Comparison of ENCODE assay signal across 8 mouse cellular contexts in the genomic region with DNA sequence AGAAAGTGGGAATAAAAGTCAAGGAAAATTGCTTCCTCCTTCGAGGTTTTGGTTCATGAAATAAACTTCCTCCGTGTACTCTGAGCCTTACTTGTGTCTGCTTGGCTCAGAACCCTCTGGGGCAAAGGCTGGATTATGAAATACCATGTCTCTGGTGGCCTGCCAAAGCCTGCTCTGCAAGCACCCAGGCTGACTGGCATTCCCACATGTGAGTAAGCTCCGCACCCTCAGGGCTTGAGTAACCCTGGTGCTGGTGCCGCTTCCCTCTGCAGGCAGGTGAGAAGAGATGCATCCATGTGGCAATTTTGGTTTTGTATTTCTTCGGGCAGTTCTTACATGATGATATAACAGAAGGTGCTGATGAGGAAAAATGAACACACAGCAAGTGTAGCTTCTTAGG.
DNase-seq lines count a peak whose midpoint lies in the region; ATAC-seq lines count a peak whose summit lies in the region.
"Had no signal": no experiment of that assay in that cellular context is flagged by ENCODE, and none has a peak within 500 bp of the region (broad histone marks: within the 10 kb centered on the region; RNA-seq: fewer than 3 reads in every experiment).

No protein-coding gene starts in this region.

- no peak for ATAC-seq in erythroblast, adult 5-6 weeks (replicated peaks; ENCODE audit: low FRiP score, poor library complexity, severe bottlenecking)

- DNase-seq in Muller cell, postnatal 12 days (ENCODE audit: inconsistent ontology term), result peak; percentile 66
- peak; percentile 91 for DNase-seq in adrenal gland, adult 2 months
- peak; percentile 33 for DNase-seq in heart, postnatal 4 days
- peak; percentile 72 to 77 for DNase-seq in lung, postnatal 4 days
- DNase-seq in cerebellum, adult 11-12 months, result no peak
- no peak for DNase-seq in left cerebral cortex, adult 11 months (ENCODE audit: low spot score)
- DNase-seq: liver, embryonic 13.5 days had no signal

Comparison
In these comparisons a context has a peak if more than half of its experiments do, and no peak if none do; other contexts are left out.
1. DNase-seq: peak in Muller cell, postnatal 12 days (single experiment), adrenal gland, adult 2 months (single experiment), heart, postnatal 4 days (single experiment) and lung, postnatal 4 days (2 of 2); none in cerebellum, adult 11-12 months (single experiment) and left cerebral cortex, adult 11 months (single experiment).